Mouse (Mus musculus): ENCODE measurements at regions not wholly inside any gene's neighbourhood (a gene's known extent, or its start where the extent isn't known, plus 50 kb on each side); places are given as distances from the start of the nearest gene placed in this dataset.
A peak's percentile ranks its signal among the peaks of the same experiment; 100 is the strongest.

DNA sequence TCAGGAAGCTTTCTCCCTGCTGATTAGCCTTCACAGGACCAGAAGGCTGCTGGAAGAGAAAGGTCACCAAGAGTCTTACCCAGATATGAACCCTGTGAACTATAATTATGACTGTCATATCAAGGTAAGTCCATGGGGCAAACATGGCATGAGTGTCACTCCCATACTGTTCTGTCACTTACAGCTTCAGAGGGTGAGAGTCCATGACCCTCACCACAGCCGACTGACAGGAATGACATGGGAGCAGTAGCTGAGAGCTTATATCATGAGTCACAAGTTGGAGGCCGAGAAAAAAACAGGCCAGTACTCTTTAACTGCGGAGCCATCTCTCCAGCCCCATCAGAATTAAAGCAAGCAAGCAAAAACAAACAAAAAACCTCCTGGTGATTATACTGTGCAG, 117.7 kb upstream of the Neo1 start:
- no peak for DNase-seq (ENCODE audit: low read depth, low spot score)

DNA sequence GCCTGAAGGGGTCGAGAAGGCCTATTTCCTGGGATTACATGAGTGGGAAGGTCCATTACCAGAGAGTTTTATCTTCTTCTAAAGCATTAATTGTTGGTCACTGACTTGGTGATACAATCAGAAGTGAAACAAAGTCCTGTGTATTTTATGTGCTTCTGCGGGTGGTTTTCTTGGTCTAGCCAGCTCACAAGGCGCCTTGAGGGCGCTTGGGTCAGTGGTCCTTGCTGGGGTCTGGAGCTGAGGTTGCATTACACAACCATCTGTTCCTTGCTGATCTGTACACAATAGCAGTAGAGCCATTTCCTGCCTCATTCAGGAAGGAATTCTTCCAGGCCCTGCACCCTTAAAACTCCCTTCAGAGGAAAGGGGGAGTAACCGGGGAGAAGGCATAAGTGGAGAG, 116.9 kb upstream of the Neo1 start:
- DNase-seq (ENCODE audit: low read depth, low spot score), result no peak

DNA sequence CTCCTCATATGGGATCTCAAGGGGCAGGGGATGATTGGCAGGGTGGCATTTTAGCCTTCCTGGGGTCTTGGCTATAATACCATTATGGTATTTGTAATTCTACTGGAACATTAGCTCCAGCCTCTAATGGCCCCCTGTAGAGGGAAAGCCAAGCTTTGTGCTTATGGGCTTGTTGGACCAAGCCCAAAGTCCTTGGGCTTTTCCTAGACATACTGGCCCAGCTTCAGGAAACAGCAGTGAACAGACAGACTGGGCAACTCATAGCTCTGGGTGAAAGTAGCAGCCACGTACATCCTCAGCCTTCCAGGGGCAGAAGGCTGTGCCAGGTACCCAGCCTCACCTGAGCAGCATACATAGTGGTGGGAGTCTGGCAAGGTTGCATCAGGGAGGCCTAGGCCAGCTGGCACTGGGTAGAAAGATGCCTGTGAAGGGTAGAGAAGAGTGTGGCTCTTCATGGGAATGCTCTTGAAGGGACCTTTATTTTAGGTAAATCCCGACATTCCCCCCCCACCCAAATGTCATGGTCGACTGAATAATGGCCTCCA, 108.1 kb upstream of the Neo1 start:
- no peak for DNase-seq (ENCODE audit: low read depth, low spot score)

DNA sequence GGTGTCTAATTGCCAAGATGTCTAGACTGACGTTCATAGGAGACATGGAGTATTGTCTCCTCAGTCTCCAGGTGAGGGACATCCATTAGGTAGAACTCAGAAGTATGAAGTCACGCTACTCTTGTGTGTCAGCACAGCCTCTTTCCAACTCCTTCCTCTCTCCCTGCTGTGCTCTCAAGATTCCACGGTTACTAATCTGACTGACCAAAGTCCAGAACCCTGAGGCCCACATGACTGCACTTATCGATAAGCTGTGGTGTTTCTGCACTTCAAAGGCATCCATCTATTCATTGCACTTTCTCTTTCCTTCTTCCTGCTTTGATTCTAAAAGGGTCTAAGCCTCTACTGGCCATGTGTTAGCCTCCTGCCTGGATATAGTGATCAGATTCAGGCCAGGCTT, 107.4 kb upstream of the Neo1 start:
- no peak for DNase-seq (ENCODE audit: low read depth, low spot score)

DNA sequence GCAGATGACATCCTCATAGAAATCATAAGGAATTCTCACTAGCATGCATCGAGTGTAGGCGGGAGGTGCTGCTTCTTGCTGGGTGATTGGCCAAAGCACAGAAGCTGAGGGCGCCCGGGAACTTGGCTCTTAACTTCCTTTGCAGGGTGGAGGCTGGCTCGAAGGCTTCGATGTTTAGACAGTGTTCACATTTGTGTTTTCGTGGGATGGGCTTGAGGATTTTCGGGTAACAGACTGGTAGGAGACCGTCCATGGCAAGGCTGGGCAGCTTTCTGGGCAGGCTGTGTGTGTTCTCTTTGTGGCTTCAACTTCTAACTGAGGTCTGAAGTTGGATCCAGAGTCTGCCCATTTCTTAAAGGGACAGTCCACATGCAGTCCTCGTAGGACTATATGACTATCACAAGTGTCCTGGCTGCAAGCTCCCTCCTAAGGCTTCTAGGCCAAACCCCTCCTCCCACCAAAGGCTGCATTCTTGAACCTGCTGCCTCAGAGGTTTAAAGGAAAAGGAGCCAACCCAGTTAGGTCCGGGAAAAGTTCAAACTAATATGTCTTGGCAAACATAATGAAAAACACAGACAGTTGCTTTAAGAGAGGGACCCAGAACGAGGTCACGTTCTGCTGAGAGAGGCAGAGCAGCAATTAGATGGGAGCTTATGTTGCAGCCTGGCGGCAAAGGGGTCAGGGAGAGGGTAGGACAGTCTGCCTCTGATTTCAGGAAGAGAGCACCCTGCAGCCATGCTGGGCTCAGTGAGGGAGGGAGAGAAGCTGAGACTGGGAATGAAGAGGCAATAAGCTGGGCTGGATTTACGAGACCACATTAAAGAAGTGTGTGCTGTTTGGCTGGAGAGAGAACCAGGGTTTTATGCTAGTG, 98.2 kb upstream of the Neo1 start:
- DNase-seq (ENCODE audit: low read depth, low spot score), result peak; percentile 23

DNA sequence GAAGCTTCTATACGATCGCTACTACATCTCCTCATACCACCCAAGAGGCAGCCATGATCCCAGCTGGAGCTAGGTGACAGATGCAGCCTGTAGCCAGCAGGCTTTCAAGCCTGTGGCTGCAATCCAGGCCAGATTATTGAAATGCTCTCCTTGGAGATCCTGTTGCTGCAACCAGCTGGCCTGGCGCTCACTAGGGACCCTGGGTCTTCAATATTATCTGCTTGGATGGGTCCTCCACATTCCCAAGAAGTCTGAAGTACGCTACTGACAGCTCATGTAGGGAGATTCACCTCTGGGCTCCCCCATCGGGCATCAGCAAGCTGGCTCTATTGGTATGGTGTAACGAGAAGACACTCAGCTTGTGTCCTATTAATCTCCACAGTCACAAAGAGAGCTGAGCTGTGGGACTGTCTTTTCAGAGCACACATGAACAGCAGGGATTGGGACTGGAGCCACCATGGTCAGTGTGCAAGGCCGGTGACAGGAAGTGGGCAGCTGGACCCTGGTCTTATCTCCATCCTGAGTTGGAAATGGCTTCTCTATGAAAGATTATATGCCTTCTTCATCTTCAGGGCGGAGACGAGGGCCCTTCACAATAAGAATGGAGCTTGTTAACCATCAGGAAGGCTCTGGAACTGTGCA, 93.6 kb upstream of the Neo1 start:
- no peak for DNase-seq (ENCODE audit: low read depth, low spot score)

DNA sequence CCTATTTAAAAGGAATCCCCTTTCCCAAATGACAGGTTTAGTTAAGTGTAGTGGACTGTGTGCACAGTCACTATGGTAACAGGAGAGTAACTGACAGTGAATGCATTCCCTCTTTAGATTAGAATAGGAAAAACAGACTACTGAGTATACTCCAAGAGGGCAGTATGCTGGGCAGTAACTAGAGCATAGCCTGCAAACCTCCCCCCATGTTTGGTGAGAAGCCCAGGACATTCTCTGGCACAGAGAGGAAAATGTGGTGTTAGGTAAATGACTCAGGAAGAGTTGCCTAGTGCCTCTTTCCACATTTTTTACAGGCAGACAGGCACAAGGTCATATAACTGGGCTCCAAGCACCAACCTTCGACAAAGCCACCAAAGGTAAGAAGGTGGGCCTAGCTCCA, 93.0 kb upstream of the Neo1 start:
- no peak for DNase-seq (ENCODE audit: low read depth, low spot score)

DNA sequence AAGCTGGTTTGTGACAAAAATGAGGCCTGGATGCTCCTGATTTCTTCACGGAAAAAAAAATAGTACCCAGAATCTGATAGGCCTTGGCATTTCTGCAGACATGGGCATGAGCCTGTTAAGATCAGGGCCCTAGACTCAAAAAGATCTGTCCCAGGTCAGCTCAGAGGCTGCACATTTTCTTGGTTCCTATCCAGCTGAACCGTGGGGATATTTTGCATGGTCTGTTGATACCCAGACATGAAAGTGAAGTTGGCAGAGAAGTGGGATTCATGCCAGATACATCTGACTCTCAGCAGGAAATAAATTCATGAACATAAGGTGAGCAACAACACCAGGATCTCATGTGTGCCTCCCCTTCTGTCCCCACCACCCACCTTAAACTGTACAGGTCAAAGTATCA, 91.8 kb upstream of the Neo1 start:
- DNase-seq (ENCODE audit: low read depth, low spot score), result no peak

DNA sequence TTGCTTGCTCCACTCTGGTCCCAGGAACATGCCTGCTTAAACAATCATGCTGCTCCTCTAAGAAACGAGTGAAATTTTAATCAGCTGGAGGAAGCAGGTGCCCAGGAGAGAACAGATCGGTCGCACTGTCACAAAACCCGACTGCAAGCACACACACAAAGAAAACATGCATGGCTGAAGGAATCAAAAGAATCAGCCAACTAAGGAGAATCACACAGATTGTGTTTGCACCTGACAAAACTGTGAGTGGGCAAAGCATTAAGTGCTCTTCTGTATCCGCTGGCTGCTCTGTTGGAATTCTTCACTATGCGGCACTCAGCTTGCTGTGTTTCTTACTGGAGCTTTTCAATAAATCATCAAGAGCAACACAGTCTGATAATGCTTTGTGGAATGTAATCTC, 89.6 kb upstream of the Neo1 start:
- DNase-seq (ENCODE audit: low read depth, low spot score), result no peak

DNA sequence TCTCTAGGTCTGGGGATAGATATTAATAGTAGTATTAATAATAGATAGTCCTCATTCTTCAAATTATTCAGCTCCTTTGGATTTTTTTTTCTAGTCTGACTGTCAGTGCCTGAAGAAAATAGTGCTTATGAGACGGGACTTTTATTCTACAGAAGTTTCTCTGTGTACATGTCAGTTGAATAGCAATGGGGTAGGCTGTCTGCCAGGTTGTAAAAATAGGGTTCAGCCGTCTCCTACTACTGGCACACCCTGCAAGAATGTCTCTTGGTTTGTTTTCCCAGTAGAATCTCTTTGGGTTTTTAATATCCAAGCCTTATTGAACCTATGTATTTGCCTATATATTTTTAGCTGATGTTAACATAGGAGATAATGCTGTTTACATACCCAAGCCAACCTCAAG, 80.3 kb upstream of the Neo1 start:
- DNase-seq (ENCODE audit: low read depth, low spot score), result no peak

DNA sequence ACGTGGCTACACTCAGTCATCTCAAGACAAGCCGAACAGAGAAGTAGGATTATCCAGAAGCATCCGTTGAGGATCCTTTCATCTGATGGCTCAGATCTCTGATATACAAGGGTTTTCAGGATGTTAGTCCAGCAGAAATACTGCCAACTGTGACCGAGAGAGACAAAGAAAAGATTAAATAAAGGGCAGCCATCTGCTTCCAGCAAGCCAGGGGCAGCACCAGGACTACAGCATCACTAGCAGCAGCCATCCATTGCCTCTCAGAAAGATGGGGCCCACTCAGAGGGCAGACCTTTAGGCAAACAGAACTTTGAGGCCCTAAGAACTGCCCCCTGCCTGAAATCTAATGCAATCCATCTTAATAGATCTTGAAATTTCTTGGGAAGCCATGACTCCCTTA, 77.6 kb upstream of the Neo1 start:
- DNase-seq (ENCODE audit: low read depth, low spot score), result no peak

DNA sequence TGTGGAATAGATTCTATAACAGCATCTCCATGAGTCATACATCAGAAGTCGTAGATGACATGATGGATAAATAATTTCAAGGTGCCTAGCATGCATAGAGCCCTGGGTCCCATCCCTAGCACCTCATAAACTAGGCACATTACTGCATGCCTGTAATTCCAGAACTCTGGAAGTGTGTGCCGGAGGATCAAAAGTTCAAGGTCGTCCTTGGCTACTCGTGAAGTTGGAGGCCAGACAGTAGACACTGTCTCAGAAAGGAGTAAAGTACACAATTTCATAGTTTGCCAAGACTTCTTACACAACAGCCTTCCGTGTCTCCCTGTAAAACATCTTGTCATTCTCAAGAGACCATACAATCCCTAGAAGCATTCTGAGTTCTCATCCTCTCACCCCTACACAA, 63.5 kb upstream of the Neo1 start:
- no peak for DNase-seq (ENCODE audit: low read depth, low spot score)

DNA sequence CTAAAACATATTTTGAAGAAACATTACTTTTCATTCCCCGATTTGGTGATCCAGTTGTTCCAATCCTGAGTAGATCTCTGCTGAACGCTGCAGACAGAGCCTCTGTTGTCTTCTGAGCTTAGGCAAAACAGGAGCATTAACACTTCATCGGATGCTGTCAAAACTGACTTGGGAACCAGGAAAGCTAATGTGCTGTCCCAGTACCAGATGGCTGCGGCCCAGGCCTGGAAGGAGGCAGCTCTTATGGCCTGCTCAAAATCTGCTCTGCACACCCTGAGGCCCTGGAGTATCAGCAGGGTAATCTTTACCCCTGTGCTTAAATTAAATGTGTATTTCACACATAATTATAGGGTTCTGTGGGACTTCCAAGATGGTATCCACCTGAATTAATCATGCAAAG, 61.3 kb upstream of the Neo1 start:
- no peak for DNase-seq (ENCODE audit: low read depth, low spot score)

DNA sequence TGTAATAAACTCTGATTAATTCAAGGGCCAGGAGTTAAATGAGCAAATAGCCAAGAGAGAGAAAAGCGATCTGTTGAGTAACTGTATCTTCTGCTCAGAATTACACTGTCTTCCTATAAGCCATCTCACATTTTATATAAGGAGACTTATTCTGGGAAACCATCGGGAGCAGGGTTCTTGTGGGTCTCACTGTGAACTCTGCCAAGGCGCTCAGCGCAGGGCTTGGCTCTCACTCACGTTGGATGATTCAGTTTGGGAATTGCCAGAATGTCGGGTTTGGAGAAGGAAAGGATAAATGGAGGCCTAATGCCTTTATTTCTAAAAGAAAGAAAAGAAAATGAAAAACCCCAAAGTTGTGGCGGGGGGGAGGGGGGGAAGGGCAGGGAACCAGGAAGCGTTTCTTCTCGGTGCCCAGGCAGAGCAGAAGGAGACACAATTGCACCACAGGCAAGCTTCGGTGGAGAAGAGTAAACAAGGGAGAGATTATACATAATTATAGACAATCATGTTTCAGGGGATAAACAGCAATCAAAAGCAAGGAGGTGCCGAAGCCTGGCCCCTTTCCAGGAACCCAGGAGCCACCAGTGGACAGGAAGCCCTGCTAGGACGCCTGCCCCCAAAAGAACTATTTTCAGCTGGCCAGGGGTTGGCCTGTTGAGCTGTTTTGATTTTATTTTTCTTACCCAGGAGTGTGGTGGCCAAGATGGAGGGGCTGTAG, 60.5 kb upstream of the Neo1 start:
- no peak for DNase-seq (ENCODE audit: low read depth, low spot score)

DNA sequence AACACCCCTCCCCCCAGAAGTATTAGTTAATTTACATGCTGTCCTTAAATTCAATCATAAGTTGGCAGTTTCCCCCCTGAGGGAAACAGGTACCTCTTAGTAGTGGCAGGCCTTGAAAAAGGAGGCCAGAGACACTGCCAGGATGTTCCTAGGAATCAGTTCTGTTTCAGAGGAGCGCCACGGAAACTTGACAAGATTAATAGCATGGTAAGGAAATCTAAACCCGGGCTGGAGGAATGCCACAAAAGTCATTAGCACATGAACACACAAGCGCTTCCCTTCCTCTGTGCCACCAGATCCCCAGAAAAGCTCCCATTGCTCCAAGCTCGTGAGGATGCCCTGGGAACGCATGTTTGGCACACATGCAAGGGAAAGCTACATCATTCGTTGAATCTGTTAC, 59.4 kb upstream of the Neo1 start:
- no peak for DNase-seq (ENCODE audit: low read depth, low spot score)

DNA sequence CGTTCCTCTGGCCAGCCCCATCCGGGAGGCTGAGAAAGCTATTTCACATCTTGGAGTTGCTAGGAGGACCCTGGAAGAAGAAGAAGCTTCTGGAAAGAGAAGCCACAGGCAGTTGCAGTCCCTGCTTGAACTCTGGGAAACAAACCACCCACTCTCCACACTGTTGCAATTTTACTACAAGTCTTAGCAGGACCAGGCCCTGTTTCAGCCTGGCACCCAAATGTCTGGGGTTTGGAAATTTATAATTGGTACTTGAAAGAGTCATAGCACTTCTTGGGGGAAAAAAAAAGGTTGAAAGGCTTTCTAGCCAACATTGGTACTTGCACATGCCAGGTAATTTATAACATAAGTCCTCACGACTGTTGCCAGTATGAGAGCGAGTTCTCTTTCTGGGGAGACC, 57.9 kb upstream of the Neo1 start:
- DNase-seq (ENCODE audit: low read depth, low spot score), result no peak

DNA sequence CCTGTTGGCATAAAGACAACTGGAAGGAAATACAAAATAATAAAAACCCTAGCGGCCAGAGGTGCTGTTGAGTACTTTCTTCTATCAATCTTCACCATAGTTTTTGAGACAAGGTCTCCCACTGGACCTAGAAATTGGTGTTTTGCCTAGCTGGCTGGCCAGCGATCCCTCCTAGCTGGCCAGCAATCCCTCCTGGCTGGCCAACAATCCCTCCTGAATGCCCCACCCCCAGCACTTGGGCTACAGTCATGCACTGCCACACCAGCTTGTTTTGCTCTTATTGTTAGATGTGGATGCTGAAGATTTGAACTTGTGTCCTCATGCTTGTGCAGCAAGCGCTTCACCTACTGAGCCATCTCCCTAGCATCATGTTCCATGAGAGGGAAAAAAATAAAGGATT, 54.9 kb upstream of the Neo1 start:
- DNase-seq (ENCODE audit: low read depth, low spot score), result no peak

DNA sequence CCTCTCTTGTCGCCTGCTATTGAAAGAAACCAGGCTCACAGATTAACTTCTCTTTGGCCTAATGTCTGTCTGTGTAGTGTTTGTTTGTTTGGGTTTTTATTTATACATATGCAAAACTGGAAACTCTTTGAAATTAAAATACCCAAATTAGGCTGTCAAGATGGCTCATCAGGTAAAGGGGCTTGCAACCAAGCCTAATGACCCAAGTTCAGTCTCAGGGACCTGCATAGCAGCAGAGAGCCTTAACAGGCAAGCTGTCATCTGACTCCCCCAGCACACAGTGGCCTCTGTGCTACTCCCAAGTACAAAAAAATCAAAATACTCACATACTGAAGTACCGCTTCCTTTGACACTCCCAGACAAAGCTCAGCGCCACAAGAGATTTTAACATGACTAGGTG, 51.5 kb upstream of the Neo1 start:
- no peak for DNase-seq (ENCODE audit: low read depth, low spot score)

DNA sequence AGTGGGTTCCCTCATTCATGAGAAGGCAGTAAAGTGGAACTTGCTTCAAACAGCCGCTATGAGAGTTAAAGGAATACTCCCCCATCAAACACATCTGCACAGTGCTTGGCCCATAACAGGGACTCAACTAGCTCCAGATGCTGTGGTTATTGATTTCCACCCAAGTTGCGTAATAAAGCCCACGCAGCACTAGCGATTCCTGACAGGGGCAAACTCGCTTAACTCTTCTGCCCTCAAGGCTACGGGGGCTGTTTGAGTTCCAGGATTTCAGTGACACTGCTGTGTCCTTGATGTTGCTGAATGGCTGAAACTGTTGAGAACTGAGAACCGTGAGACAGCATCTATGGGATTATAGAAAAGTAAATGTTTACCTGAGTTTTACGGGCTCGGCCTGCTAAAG, 50.9 kb upstream of the Neo1 start:
- DNase-seq (ENCODE audit: low read depth, low spot score), result no peak

DNA sequence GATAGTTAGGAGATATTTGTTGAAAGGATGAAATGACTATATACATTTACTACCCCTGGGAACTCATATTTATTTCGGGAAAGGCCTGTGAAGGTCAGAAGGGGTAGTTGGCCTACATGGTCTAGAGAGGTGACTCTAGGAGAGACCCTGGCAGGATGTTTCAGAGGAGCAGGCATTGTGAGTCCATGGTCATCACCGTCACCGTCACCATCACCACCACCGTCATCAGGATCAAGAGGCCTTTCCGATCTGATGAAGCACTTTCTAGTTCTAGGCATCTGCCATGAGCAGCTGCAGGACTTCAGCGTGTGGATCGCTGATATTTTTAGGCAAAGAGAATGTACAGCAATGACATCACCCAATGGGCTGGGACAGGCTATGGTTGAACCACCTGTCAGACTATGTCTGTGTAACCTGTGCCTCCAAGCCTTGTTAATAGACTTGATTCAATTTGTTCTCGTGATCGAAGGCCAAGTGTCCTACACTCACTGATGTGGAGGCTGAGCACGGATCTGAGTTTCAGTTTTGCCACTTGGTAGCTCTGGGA, 50.4 kb upstream of the Neo1 start:
- no peak for DNase-seq (ENCODE audit: low read depth, low spot score)

Data from retina, postnatal 7 days (tissue).